Mouse (Mus musculus) lung, postnatal 0 days (tissue): ENCODE results near the gene Epas1.

ENCODE experiments used
- CTCF ChIP-seq: IDR thresholded peaks from 2 replicates; pipeline ENCODE4 v1.5.1; 2016; ENCODE audit warnings: antibody characterized with exemption, mild to moderate bottlenecking
- EP300 ChIP-seq: IDR thresholded peaks from 2 replicates; pipeline ENCODE4 v1.6.1; 2016; ENCODE audit warnings: antibody characterized with exemption, mild to moderate bottlenecking, control low read depth

DNA sequence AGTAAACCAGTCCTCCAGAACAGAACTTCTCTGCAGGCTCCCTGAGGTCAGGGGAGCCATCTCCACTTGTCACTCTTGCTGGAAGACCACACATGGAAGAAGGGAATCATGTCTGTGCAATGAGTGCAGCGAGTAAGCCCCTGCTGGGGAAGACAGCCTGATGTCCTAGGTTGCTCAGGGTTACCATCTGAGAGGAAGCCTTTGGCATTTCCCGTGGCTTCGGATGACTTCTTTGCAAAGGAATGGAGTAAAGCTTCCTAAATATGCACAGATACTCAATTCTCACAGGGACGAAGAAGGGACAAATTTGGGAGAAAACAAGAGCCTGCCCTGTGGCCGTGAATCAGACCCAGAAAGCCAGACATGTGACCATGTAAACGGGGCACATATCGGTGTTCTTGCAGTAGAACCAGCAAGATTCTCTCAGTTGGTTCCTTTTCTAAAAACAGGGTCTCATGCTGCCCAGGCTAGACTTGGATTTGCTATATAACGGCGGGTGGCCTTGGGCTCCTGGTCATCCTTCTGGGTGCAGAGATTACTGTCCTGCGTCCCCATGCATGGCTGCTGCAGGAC, 31.0 kb downstream of the Epas1 start:
- TF ChIP-seq CTCF = no peak
- TF ChIP-seq EP300 = no peak
